ENCODE assay signal across 8 mouse cellular contexts in genomic region chr7:45523678-45524170, GRCm38 (mm10). TPM values are rescaled to one million over a fixed set of nuclear protein-coding genes. Genes with fewer than 3 reads are reported as not detected.
DNase-seq lines count a peak whose midpoint lies in the region; ATAC-seq and TF ChIP-seq lines count a peak whose summit lies in the region.

No protein-coding gene starts in this region.

- no peak for ATAC-seq in forebrain, embryonic 13.5 days
- no peak for ATAC-seq in forebrain, postnatal 0 days
- no peak for ATAC-seq in midbrain, embryonic 14.5 days (ENCODE audit: low FRiP score, low TSS enrichment)
- ATAC-seq in stomach, postnatal 0 days (ENCODE audit: low FRiP score, low TSS enrichment) = no peak
- no peak for ATAC-seq in inflammation-experienced regulatory T-cells, adult 6 months

- 82% methylated on average over 13 of the region's 13 CpGs for WGBS in forebrain, embryonic 13.5 days
- WGBS in forebrain, postnatal 0 days = 84% methylated on average over 12 of the region's 13 CpGs
- WGBS in midbrain, embryonic 10.5 days = 87% methylated on average over 13 of the region's 13 CpGs
- 90% methylated on average over 13 of the region's 13 CpGs for WGBS in midbrain, embryonic 14.5 days
- 84% methylated on average over 13 of the region's 13 CpGs for WGBS in limb, embryonic 10.5 days
- 73% methylated on average over 12 of the region's 13 CpGs for WGBS in stomach, postnatal 0 days

- H3K27ac ChIP-seq in forebrain, embryonic 13.5 days = no peak overlapping the region
- H3K27ac ChIP-seq in forebrain, postnatal 0 days (ENCODE audit: low read depth, low read length) = no peak overlapping the region
- H3K27ac ChIP-seq in midbrain, embryonic 10.5 days (replicated peaks) = no peak overlapping the region
- no peak overlapping the region for H3K27ac ChIP-seq in midbrain, embryonic 14.5 days (replicated peaks; ENCODE audit: low read depth, low read length)
- H3K27ac ChIP-seq in limb, embryonic 10.5 days = no peak overlapping the region
- H3K27ac ChIP-seq in stomach, postnatal 0 days (replicated peaks) = no peak overlapping the region

- TF ChIP-seq EP300 in stomach, postnatal 0 days (optimal IDR thresholded peaks at IDR 0.05) = no peak

- no peak overlapping the region for H3K4me2 ChIP-seq in forebrain, embryonic 13.5 days
- no peak overlapping the region for H3K4me2 ChIP-seq in forebrain, postnatal 0 days (ENCODE audit: low read depth)
- no peak overlapping the region for H3K4me2 ChIP-seq in midbrain, embryonic 14.5 days (ENCODE audit: low read length)
- H3K4me2 ChIP-seq in stomach, postnatal 0 days (replicated peaks; ENCODE audit: low read depth) = peak overlapping the region; percentile 19

- DNase-seq in forebrain, postnatal 0 days = no peak
- no peak for DNase-seq in midbrain, embryonic 10.5 days (ENCODE audit: low spot score)
- DNase-seq in midbrain, embryonic 14.5 days = no peak
- DNase-seq in limb, embryonic 10.5 days (ENCODE audit: low spot score) = no peak
- DNase-seq in stomach, postnatal 0 days (ENCODE audit: low spot score) = no peak
- no peak for DNase-seq in adrenal gland, postnatal 25 days

- no peak for TF ChIP-seq CTCF in forebrain, postnatal 0 days (IDR thresholded peaks at IDR 0.05; ENCODE audit: low read depth)
- no peak for TF ChIP-seq CTCF in stomach, postnatal 0 days (IDR thresholded peaks at IDR 0.05; ENCODE audit: low read depth)

- H3K36me3 ChIP-seq in forebrain, embryonic 13.5 days (ENCODE audit: poor library complexity, severe bottlenecking) = peaks cover 3% of the 10 kb centered on the region; the same call in 1 of the 2 replicates
- no peaks in the 10 kb centered on the region for H3K36me3 ChIP-seq in forebrain, postnatal 0 days (ENCODE audit: insufficient read depth)
- peaks cover 11% of the 10 kb centered on the region for H3K36me3 ChIP-seq in midbrain, embryonic 10.5 days
- H3K36me3 ChIP-seq in midbrain, embryonic 14.5 days (ENCODE audit: control insufficient read depth, insufficient read depth, low read length) = no peaks in the 10 kb centered on the region
- peaks cover 19% of the 10 kb centered on the region for H3K36me3 ChIP-seq in limb, embryonic 10.5 days
- H3K36me3 ChIP-seq in stomach, postnatal 0 days (ENCODE audit: control insufficient read depth, insufficient read depth, low read length) = peaks cover 4% of the 10 kb centered on the region; the same call in 1 of the 2 replicates

- peak overlapping the region; percentile 21; the same call in 1 of the 2 replicates for H3K9ac ChIP-seq in forebrain, embryonic 13.5 days
- H3K9ac ChIP-seq in forebrain, postnatal 0 days = no peak overlapping the region
- no peak overlapping the region for H3K9ac ChIP-seq in midbrain, embryonic 14.5 days (replicated peaks; ENCODE audit: low read length)
- 0 out of 2 replicates have a peak overlapping the region, but pooled peaks have one; percentile 38 for H3K9ac ChIP-seq in stomach, postnatal 0 days (ENCODE audit: low read length)

- peaks cover 33% of the 10 kb centered on the region for H3K4me1 ChIP-seq in forebrain, embryonic 13.5 days
- no peaks in the 10 kb centered on the region for H3K4me1 ChIP-seq in forebrain, postnatal 0 days (ENCODE audit: insufficient read depth)
- H3K4me1 ChIP-seq in midbrain, embryonic 10.5 days = peaks cover 35% of the 10 kb centered on the region
- H3K4me1 ChIP-seq in midbrain, embryonic 14.5 days (ENCODE audit: control insufficient read depth, insufficient read depth, low read length) = peaks cover 12% of the 10 kb centered on the region
- H3K4me1 ChIP-seq in limb, embryonic 10.5 days = peaks cover 40% of the 10 kb centered on the region
- 0 out of 2 replicates have a peak, but pooled peaks cover 6% of the 10 kb centered on the region for H3K4me1 ChIP-seq in stomach, postnatal 0 days (replicated peaks; ENCODE audit: control insufficient read depth, insufficient read depth)

- no peak overlapping the region for H3K4me3 ChIP-seq in forebrain, embryonic 13.5 days
- no peak overlapping the region for H3K4me3 ChIP-seq in forebrain, postnatal 0 days (ENCODE audit: low read depth, low read length)
- H3K4me3 ChIP-seq in midbrain, embryonic 10.5 days = peak overlapping the region; percentile 29
- H3K4me3 ChIP-seq in midbrain, embryonic 14.5 days (replicated peaks; ENCODE audit: low read depth, low read length) = no peak overlapping the region
- peak overlapping the region; percentile 31 for H3K4me3 ChIP-seq in limb, embryonic 10.5 days
- H3K4me3 ChIP-seq in stomach, postnatal 0 days (ENCODE audit: low read depth, low read length) = peak overlapping the region; percentile 8; the same call in 1 of the 2 replicates

- H3K9me3 ChIP-seq in forebrain, embryonic 13.5 days (replicated peaks) = no peaks in the 10 kb centered on the region
- H3K9me3 ChIP-seq in forebrain, postnatal 0 days (ENCODE audit: low read length) = no peaks in the 10 kb centered on the region
- H3K9me3 ChIP-seq in midbrain, embryonic 10.5 days (replicated peaks) = no peaks in the 10 kb centered on the region
- no peaks in the 10 kb centered on the region for H3K9me3 ChIP-seq in midbrain, embryonic 14.5 days (ENCODE audit: control insufficient read depth, low read length)
- no peaks in the 10 kb centered on the region for H3K9me3 ChIP-seq in limb, embryonic 10.5 days (replicated peaks)
- H3K9me3 ChIP-seq in stomach, postnatal 0 days (ENCODE audit: control insufficient read depth, low read length) = no peaks in the 10 kb centered on the region

- no peaks in the 10 kb centered on the region for H3K27me3 ChIP-seq in forebrain, embryonic 13.5 days
- H3K27me3 ChIP-seq in forebrain, postnatal 0 days (ENCODE audit: insufficient read depth, low read length) = no peaks in the 10 kb centered on the region
- H3K27me3 ChIP-seq in midbrain, embryonic 10.5 days (ENCODE audit: low read depth, poor library complexity, severe bottlenecking) = no peaks in the 10 kb centered on the region
- no peaks in the 10 kb centered on the region for H3K27me3 ChIP-seq in midbrain, embryonic 14.5 days (ENCODE audit: control insufficient read depth, insufficient read depth, low read length)
- H3K27me3 ChIP-seq in limb, embryonic 10.5 days (ENCODE audit: low read depth, poor library complexity, severe bottlenecking) = no peaks in the 10 kb centered on the region
- no peaks in the 10 kb centered on the region for H3K27me3 ChIP-seq in stomach, postnatal 0 days (ENCODE audit: control insufficient read depth, insufficient read depth, low read length)

RNA-seq across cellular contexts. Expression of gene Ppp1r15a, which starts 2.3 kb away (rescaled TPM):
- 13.5 and 15.3 TPM in 2 replicates for polyA plus RNA-seq in forebrain, embryonic 13.5 days (2015; fragmentation: Nextera tagmentation; extraction: Ambion mirVana)
- 17.1 and 23.8 TPM in 2 replicates for total RNA-seq in forebrain, postnatal 0 days (2014; rRNA removed)
- 23.9 and 26.3 TPM in 2 replicates for polyA plus RNA-seq in forebrain, postnatal 0 days (2015; fragmentation: Nextera tagmentation; extraction: Ambion mirVana)
- 15.0 and 18.6 TPM in 2 replicates for polyA plus RNA-seq in midbrain, embryonic 10.5 days (2016; fragmentation: Nextera tagmentation; extraction: Ambion mirVana)
- 9.5 and 10.2 TPM in 2 replicates for polyA plus RNA-seq in midbrain, embryonic 14.5 days (2014; fragmentation: Nextera tagmentation; extraction: Ambion mirVana)
- polyA plus RNA-seq in limb, embryonic 10.5 days (2016; fragmentation: Nextera tagmentation; extraction: Ambion mirVana) = 22.4 and 25.7 TPM in 2 replicates
- polyA plus RNA-seq in stomach, postnatal 0 days (2015; fragmentation: Nextera tagmentation; extraction: Ambion mirVana) = 21.6 and 26.6 TPM in 2 replicates
- total RNA-seq in adrenal gland, postnatal 25 days (2021) = 28.0 and 29.6 TPM in 2 replicates
- 10 to 100 TPM; 30.4 to 76.6 (median 56.4) TPM for polyA plus RNA-seq in inflammation-experienced regulatory T-cells, adult 6 months (2017; shearing (Covaris generic))

RNA-seq across cellular contexts. Expression of gene Plekha4, which starts 2.4 kb away (rescaled TPM):
- polyA plus RNA-seq in forebrain, embryonic 13.5 days (2015; fragmentation: Nextera tagmentation; extraction: Ambion mirVana) = 0.28 and 0.50 TPM in 2 replicates
- 1.2 and 2.9 TPM in 2 replicates for total RNA-seq in forebrain, postnatal 0 days (2014; rRNA removed)
- polyA plus RNA-seq in forebrain, postnatal 0 days (2015; fragmentation: Nextera tagmentation; extraction: Ambion mirVana) = 1.2 and 1.8 TPM in 2 replicates
- polyA plus RNA-seq in midbrain, embryonic 10.5 days (2016; fragmentation: Nextera tagmentation; extraction: Ambion mirVana) = 0.78 and 1.1 TPM in 2 replicates
- polyA plus RNA-seq in midbrain, embryonic 14.5 days (2014; fragmentation: Nextera tagmentation; extraction: Ambion mirVana) = 0.53 and 0.77 TPM in 2 replicates
- polyA plus RNA-seq in limb, embryonic 10.5 days (2016; fragmentation: Nextera tagmentation; extraction: Ambion mirVana) = 0.43 and 1.0 TPM in 2 replicates
- 7.9 and 8.0 TPM in 2 replicates for polyA plus RNA-seq in stomach, postnatal 0 days (2015; fragmentation: Nextera tagmentation; extraction: Ambion mirVana)
- 3.2 and 3.3 TPM in 2 replicates for total RNA-seq in adrenal gland, postnatal 25 days (2021)
- polyA plus RNA-seq in inflammation-experienced regulatory T-cells, adult 6 months (2017; shearing (Covaris generic)) = under 1 TPM; 0.36 to 0.78 (median 0.53) TPM

RNA-seq across cellular contexts. Expression of gene Nucb1, which starts 13.5 kb away (rescaled TPM):
- 73.2 and 85.4 TPM in 2 replicates for polyA plus RNA-seq in forebrain, embryonic 13.5 days (2015; fragmentation: Nextera tagmentation; extraction: Ambion mirVana)
- total RNA-seq in forebrain, postnatal 0 days (2014; rRNA removed) = 76.8 and 107 TPM in 2 replicates
- polyA plus RNA-seq in forebrain, postnatal 0 days (2015; fragmentation: Nextera tagmentation; extraction: Ambion mirVana) = 103 and 122 TPM in 2 replicates
- 105 and 112 TPM in 2 replicates for polyA plus RNA-seq in midbrain, embryonic 10.5 days (2016; fragmentation: Nextera tagmentation; extraction: Ambion mirVana)
- 86.5 and 89.5 TPM in 2 replicates for polyA plus RNA-seq in midbrain, embryonic 14.5 days (2014; fragmentation: Nextera tagmentation; extraction: Ambion mirVana)
- polyA plus RNA-seq in limb, embryonic 10.5 days (2016; fragmentation: Nextera tagmentation; extraction: Ambion mirVana) = 116 and 125 TPM in 2 replicates
- 196 and 199 TPM in 2 replicates for polyA plus RNA-seq in stomach, postnatal 0 days (2015; fragmentation: Nextera tagmentation; extraction: Ambion mirVana)
- total RNA-seq in adrenal gland, postnatal 25 days (2021) = 220 and 264 TPM in 2 replicates
- polyA plus RNA-seq in inflammation-experienced regulatory T-cells, adult 6 months (2017; shearing (Covaris generic)) = 100 to 1,000 TPM; 119 to 153 (median 121) TPM

RNA-seq across cellular contexts. Expression of gene Hsd17b14, which starts 31.0 kb away (rescaled TPM):
- 0.14 TPM in 1 of 2 replicates, not detected in the other for polyA plus RNA-seq in forebrain, embryonic 13.5 days (2015; fragmentation: Nextera tagmentation; extraction: Ambion mirVana)
- total RNA-seq in forebrain, postnatal 0 days (2014; rRNA removed) = not detected in 2 replicates
- polyA plus RNA-seq in forebrain, postnatal 0 days (2015; fragmentation: Nextera tagmentation; extraction: Ambion mirVana) = 0.13 and 0.63 TPM in 2 replicates
- polyA plus RNA-seq in midbrain, embryonic 10.5 days (2016; fragmentation: Nextera tagmentation; extraction: Ambion mirVana) = 0.43 and 0.55 TPM in 2 replicates
- polyA plus RNA-seq in midbrain, embryonic 14.5 days (2014; fragmentation: Nextera tagmentation; extraction: Ambion mirVana) = not detected in 2 replicates
- 1.0 and 1.1 TPM in 2 replicates for polyA plus RNA-seq in limb, embryonic 10.5 days (2016; fragmentation: Nextera tagmentation; extraction: Ambion mirVana)
- polyA plus RNA-seq in stomach, postnatal 0 days (2015; fragmentation: Nextera tagmentation; extraction: Ambion mirVana) = 16.6 and 16.9 TPM in 2 replicates
- total RNA-seq in adrenal gland, postnatal 25 days (2021) = 0.95 and 1.0 TPM in 2 replicates
- polyA plus RNA-seq in inflammation-experienced regulatory T-cells, adult 6 months (2017; shearing (Covaris generic)) = under 1 TPM; 0.82 to 0.95 (median 0.91) TPM

RNA-seq across cellular contexts. Expression of gene Dhdh, which starts 35.1 kb away (rescaled TPM):
- polyA plus RNA-seq in forebrain, embryonic 13.5 days (2015; fragmentation: Nextera tagmentation; extraction: Ambion mirVana) = 2.7 and 3.1 TPM in 2 replicates
- total RNA-seq in forebrain, postnatal 0 days (2014; rRNA removed) = 3.5 and 4.9 TPM in 2 replicates
- polyA plus RNA-seq in forebrain, postnatal 0 days (2015; fragmentation: Nextera tagmentation; extraction: Ambion mirVana) = 1.9 and 3.6 TPM in 2 replicates
- 6.0 and 6.8 TPM in 2 replicates for polyA plus RNA-seq in midbrain, embryonic 10.5 days (2016; fragmentation: Nextera tagmentation; extraction: Ambion mirVana)
- polyA plus RNA-seq in midbrain, embryonic 14.5 days (2014; fragmentation: Nextera tagmentation; extraction: Ambion mirVana) = 3.1 and 3.2 TPM in 2 replicates
- 4.9 and 5.8 TPM in 2 replicates for polyA plus RNA-seq in limb, embryonic 10.5 days (2016; fragmentation: Nextera tagmentation; extraction: Ambion mirVana)
- polyA plus RNA-seq in stomach, postnatal 0 days (2015; fragmentation: Nextera tagmentation; extraction: Ambion mirVana) = 1.1 and 1.3 TPM in 2 replicates
- 62.3 and 75.5 TPM in 2 replicates for total RNA-seq in adrenal gland, postnatal 25 days (2021)
- 1 to 10 TPM; 1.0 to 1.1 (median 1.1) TPM for polyA plus RNA-seq in inflammation-experienced regulatory T-cells, adult 6 months (2017; shearing (Covaris generic))

Comparison
In these comparisons a context has a peak if more than half of its experiments do, and no peak if none do; other contexts are left out.
1. H3K4me3 ChIP-seq: peak in midbrain, embryonic 10.5 days (single experiment), limb, embryonic 10.5 days (single experiment) and stomach, postnatal 0 days (single experiment); none in forebrain, embryonic 13.5 days (single experiment), forebrain, postnatal 0 days (single experiment) and midbrain, embryonic 14.5 days (single experiment).
2. H3K9ac ChIP-seq: peak in forebrain, embryonic 13.5 days (single experiment) and stomach, postnatal 0 days (single experiment); none in forebrain, postnatal 0 days (single experiment) and midbrain, embryonic 14.5 days (single experiment).